Mouse (Mus musculus) lung, postnatal 25 days (tissue): ENCODE results near the gene Kdm5b.

Source experiments
- DNase-seq: peaks from one replicate; pipeline ENCODE4 v3.0.0; 2022; ENCODE audit warnings: low spot score

Kdm5b gene

DNA sequence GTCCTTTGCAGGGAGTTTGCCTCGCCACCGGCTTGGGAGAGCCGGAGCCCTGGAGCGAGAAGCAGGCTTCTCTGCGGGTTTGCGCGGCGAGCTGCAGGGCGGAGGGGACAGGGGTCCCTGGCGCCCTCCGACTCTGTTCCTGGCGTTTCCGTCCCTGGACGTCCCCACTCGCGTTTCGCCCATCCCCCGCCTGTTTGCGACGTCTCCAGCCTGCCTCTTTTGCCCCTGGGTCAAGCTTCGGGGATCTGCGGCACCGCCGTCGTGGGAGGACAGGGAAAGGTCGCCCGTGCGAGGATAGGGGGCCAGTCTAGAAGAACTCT, 87.0 kb downstream of the Kdm5b start:
- DNase-seq, result no peak

- no peak for DNase-seq
Observed at GRCm38 (mm10) chr1:134647591-134647990, 87.6 kb downstream of the Kdm5b start.

DNA sequence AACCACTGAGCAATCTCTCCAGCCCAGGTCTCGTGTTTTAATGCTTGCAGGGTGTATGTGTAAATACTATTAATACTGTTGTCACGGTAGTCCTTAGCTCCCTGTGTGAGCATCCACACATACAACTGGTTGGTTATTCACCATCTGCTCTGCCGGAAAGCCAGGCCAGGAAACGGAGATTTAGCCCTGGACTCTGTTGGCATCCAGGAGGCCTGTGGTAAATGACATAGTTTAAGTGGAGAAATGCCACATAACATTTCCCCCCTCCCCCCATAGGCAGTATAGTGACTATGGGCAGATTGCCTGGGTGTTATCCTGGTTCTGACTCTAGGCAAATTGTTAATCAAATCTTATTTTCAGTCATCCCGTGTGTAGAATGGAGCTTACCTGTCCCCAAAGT, 90.8 kb downstream of the Kdm5b start:
- no peak for DNase-seq

DNA sequence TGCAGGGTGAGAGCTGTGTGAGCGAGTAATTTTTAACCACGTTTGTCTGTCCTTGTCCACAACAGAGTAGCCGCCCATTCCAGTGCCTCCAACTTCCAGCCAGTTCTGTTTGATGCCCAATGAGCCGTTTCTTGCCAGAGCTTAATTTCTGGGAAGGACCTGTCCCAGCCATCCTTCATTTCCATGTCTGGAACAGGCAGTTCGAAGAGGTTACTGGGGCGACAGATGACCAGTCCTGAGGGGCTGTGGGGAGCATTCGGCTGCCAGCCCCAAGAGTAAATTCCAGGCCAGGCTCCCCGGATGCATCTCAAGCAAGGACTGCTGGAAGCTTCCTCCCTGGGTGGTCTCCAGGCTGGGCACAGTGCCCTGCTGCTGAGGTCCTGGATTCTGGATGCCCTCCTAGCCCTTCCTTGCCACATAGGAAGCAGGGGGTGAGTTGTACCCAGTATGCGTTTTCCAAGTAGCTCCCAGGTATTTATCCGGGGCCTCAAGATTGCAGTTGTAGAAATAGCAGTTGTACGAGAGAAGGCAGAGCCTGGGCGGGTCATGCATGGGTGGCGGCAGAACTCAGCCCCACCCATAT, 91.4 kb downstream of the Kdm5b start:
- DNase-seq, result peak; percentile 53

DNA sequence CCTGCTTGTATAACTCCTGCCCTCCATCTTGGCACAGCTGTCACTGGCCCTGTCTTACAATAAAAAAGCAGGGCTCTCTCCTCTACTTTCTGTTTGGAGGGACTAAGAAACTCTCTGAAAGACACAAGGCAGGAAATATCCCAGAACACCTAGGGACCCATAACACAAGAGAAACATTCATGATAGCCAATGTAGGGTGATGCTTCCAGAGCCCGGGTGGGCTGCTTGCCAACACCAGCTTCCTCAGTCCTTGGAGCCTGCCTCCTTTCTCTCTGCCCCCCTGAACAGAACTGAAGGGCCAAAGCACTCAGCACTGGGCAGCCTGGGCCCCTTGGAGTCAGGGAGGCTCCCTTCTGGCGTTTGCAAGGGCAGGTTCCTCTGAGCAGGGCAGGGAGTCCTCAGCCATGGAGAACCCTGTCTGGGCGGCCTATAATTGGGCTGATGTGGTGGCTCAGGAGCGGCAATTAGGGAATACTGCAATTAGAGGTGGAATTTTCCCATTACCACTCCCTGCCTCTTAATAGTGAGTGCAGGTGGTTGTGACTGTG, 92.0 kb downstream of the Kdm5b start:
- no peak for DNase-seq

DNA sequence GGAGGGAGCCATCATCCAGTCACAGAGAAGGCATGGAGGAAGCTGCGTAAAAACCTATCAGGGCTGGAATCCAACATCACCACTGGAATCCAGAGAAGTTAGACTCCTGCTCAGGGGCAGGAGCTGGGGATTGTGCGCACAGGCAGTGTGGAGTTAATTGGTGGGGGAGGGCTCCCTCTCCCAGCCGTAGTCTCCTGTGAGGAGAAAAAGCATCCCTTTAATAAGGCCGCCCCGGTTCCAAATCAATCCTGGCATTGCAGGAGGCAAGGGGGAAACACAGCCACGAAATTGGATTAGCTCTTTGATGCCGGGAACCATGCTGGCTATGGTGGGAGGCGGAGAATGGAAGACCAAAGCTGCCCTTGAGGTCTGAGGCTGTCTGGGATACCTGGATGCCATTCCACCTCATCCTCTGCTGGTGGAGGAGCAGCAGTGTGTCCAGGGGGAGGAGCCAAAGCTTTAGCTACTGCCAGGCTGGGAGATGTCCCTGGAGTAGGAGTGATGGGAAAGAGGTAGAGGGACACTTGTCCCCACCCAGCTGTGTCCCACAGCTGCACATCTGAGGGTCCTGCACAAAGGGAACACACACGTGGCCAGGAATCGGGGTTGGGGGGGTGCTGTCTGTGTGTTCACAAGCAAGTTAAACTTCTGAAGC, 93.8 kb downstream of the Kdm5b start:
- DNase-seq, result no peak

DNA sequence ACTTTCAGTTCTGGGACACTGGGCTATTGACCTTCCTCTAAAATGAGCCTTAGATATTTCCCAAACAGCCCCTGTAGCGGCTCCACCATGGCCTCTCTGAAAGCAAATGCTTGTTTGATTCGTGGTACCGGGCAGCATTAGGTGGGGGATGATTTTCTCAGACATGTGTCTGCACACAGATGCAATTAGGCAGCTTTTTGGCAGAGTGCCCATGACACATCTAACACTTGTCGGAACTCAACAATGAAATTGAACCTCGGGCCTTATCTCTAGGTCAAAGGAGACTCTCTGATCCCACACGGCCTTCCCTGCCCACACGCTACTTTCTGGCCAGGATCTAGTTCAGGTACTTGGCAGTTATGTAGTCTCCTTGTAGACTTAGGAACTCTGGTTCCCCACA, 98.9 kb downstream of the Kdm5b start:
- DNase-seq, result no peak

DNA sequence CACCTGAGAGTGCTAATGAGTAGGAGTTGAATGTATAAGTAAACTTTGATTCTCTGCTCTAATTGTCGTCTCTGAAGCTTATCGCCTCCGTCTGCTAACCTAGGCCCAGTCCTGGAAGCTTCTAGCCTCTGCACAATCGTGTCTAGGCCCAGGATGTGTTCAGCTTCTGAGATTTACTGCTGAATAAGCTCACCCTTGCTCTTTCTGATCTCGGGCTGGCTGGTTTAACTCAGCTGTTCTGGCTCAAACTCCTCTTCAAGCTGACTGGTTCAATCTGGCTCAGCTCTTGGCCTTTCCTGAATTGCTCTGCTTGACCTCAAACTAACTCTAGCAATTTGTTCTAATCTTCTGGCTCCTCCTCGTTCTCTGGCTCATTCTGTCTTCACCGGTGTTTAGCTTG, 100.2 kb downstream of the Kdm5b start:
- no peak for DNase-seq

- no peak for DNase-seq
Observed at GRCm38 (mm10) chr1:134671234-134672070, 111.5 kb downstream of the Kdm5b start.

DNA sequence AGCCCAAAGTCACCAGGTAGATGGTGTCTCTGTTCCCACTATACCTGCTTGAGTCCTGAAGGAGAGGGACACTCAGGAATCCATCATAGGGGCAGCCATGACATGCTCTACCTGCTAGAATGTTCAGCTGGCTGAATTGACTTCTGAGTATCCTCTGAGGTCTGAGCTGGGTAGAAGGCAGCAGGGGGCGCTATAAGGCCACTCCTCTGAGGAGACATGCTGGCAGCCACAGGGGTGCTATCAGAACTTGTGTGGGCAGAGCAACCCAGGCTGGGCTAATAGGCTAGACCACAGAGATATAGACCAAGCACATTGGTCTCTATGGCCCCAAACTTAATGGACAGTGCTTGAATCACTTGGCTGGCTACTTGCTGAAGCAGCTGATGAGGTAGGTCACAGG, 114.3 kb downstream of the Kdm5b start:
- DNase-seq, result peak; percentile 14

DNA sequence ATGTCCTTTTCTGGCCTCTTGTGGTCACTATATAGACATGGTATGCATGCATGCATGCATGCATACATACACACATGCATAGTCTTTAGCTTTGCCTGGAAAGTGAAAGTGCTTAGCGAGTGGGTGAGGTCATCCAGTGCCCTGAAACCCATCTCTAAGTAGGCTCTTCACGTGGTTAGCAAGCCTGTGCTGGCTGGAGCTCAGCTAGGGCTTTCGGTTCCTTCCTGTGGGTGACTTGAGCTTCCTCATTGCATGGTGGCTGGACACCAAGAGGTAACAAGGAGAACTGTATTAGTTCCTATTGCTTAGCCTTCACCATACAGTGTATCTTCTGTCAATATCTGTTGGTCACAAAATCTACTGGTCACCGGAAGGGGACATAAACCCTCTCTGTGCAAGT, 119.5 kb downstream of the Kdm5b start:
- peak; percentile 47 for DNase-seq

DNA sequence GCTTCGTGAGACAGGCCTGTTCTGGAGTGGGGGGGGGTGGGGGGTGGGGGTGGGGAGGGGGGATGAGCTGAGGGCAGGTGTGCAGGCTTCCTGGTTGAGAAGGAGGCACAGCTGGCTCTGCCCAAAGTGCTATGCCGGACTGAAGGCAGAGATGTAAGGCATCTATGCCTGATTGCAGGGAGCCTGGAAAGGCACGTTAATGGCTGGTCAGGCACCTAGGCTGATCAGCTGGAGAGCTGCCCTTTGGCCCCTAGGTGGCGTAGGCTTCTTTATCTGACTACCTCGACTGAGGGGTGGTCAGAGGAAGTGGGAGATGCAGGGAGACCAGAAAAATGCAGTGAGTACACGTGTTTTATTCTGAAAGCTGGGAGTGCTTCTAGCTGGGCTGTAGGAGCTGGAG, 120.6 kb downstream of the Kdm5b start:
- DNase-seq, result no peak

- DNase-seq, result no peak
Observed at GRCm38 (mm10) chr1:134682460-134682859, 122.5 kb downstream of the Kdm5b start.
